Mouse (Mus musculus): Measurements from ENCODE around the gene Smim4.

GRCm38 (mm10) chr14:31165991-31166630, 37.4 kb upstream of the Smim4 start:
- TF ChIP-seq CTCF (IDR thresholded peaks at IDR 0.05; ENCODE audit: control insufficient read depth, insufficient read depth, insufficient read length) (no peak), USF1 (IDR thresholded peaks at IDR 0.05; ENCODE audit: low read depth) (no peak), MAX (IDR thresholded peaks at IDR 0.05) (no peak), MYOG (IDR thresholded peaks at IDR 0.05; ENCODE audit: control insufficient read depth, extremely low read depth, insufficient read length) (no peak), FOSL1 (IDR thresholded peaks at IDR 0.05; ENCODE audit: insufficient read depth, low read length, poor library complexity, severe bottlenecking) (no peak), CEBPB (IDR thresholded peaks at IDR 0.05; ENCODE audit: low read depth) (no peak), MYOD1 (IDR thresholded peaks at IDR 0.05; ENCODE audit: control insufficient read depth, insufficient read length, low read depth) (no peak)
